Mouse (Mus musculus): ENCODE results near the gene Pecam1.
"Not testable (repeated sequence)": the region's sequence is repeated elsewhere in the genome, so short reads cannot be mapped to it uniquely, and the experiment has no call there.

Gene Pecam1

GRCm38 (mm10) chr11:106730714-106731113, 19.7 kb downstream of the Pecam1 start:
- no peak for DNase-seq (ENCODE audit: extremely low read depth, low read depth, low spot score)

GRCm38 (mm10) chr11:106729656-106730055, 20.8 kb downstream of the Pecam1 start:
- no peak for DNase-seq (ENCODE audit: extremely low read depth, low read depth, low spot score)

GRCm38 (mm10) chr11:106728402-106729366, 21.7 kb downstream of the Pecam1 start:
- DNase-seq (ENCODE audit: extremely low read depth, low read depth, low spot score) = no peak

GRCm38 (mm10) chr11:106727967-106728366, 22.5 kb downstream of the Pecam1 start:
- no peak for DNase-seq (ENCODE audit: extremely low read depth, low read depth, low spot score)

GRCm38 (mm10) chr11:106724916-106725235, 25.6 kb downstream of the Pecam1 start:
- not testable (repeated sequence) for DNase-seq (ENCODE audit: extremely low read depth, low read depth, low spot score)

GRCm38 (mm10) chr11:106724176-106724915, 26.1 kb downstream of the Pecam1 start:
- no peak for DNase-seq (ENCODE audit: extremely low read depth, low read depth, low spot score)

GRCm38 (mm10) chr11:106723611-106724125, 26.8 kb downstream of the Pecam1 start:
- DNase-seq (ENCODE audit: extremely low read depth, low read depth, low spot score) = no peak

- no peak for DNase-seq (ENCODE audit: extremely low read depth, low read depth, low spot score)
Observed at GRCm38 (mm10) chr11:106722831-106723361, 27.5 kb downstream of the Pecam1 start.

- DNase-seq (ENCODE audit: extremely low read depth, low read depth, low spot score) = no peak
Observed at GRCm38 (mm10) chr11:106720379-106720778, 30.0 kb downstream of the Pecam1 start.

GRCm38 (mm10) chr11:106716568-106716967, 33.9 kb downstream of the Pecam1 start:
- no peak for DNase-seq (ENCODE audit: extremely low read depth, low read depth, low spot score)

GRCm38 (mm10) chr11:106715066-106715465, 35.4 kb downstream of the Pecam1 start:
- DNase-seq (ENCODE audit: extremely low read depth, low read depth, low spot score) = no peak

- DNase-seq (ENCODE audit: extremely low read depth, low read depth, low spot score) = no peak
Observed at GRCm38 (mm10) chr11:106710789-106711188, 39.6 kb downstream of the Pecam1 start.

- DNase-seq (ENCODE audit: extremely low read depth, low read depth, low spot score) = no peak
Observed at GRCm38 (mm10) chr11:106709227-106709985, 41.0 kb downstream of the Pecam1 start.

GRCm38 (mm10) chr11:106707866-106708265, 42.6 kb downstream of the Pecam1 start:
- DNase-seq (ENCODE audit: extremely low read depth, low read depth, low spot score) = no peak

- no peak for DNase-seq (ENCODE audit: extremely low read depth, low read depth, low spot score)
Observed at GRCm38 (mm10) chr11:106707085-106707484, 43.3 kb downstream of the Pecam1 start.

- DNase-seq (ENCODE audit: extremely low read depth, low read depth, low spot score) = no peak
Observed at GRCm38 (mm10) chr11:106706212-106706611, 44.2 kb downstream of the Pecam1 start.

GRCm38 (mm10) chr11:106704399-106705111, 45.9 kb downstream of the Pecam1 start:
- DNase-seq (ENCODE audit: extremely low read depth, low read depth, low spot score) = no peak

GRCm38 (mm10) chr11:106703931-106704330, 46.5 kb downstream of the Pecam1 start:
- DNase-seq (ENCODE audit: extremely low read depth, low read depth, low spot score) = no peak

- no peak for DNase-seq (ENCODE audit: extremely low read depth, low read depth, low spot score)
Observed at GRCm38 (mm10) chr11:106702584-106702983, 47.8 kb downstream of the Pecam1 start.

- no peak for DNase-seq (ENCODE audit: extremely low read depth, low read depth, low spot score)
Observed at GRCm38 (mm10) chr11:106701589-106701988, 48.8 kb downstream of the Pecam1 start.

Data from fat pad, adult 2 months (tissue).